Mouse (Mus musculus): ENCODE results near the gene Plscr3. TPM values are rescaled to one million over a fixed set of nuclear protein-coding genes. Genes with fewer than 3 reads are reported as not detected.

The Plscr3 gene
- polyA plus RNA-seq, 1 experiment from 2014 or later = 148 TPM

DNA sequence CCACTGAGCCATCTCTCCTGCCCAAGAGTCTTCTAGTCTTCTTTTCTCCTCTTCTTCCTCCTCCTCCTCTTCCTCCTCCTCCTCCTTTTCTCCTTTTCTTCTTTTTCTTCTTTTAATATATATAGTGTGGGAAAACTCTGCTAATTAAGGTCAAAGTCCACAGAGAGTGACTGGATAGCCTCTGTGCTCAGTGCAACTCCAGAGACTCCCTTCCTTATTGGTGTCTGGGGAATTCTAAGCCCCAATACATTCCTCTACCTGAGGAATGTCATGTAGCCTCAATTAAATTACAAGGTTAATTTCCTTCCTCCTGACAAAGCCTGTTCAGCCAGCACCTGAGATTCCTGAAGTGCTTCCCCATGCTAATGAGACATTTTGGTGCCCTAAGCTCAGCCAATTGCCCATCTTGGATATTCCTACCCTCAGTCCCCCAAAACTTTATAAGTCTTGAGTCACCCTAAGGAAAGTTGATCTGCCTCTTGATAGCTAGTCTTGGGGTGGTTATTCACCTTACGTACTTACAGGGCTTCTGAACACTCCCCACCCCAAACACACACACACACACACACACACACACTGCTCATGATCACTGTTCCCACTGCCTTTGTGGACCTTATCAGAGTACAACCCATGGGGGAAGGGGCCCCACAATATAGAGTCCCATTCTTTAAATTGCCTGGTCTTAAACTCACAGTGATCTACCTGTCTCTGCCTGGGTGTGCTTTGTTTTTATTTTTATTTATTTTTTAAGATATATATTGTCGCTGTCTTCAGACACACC is 24.3 kb downstream of the Plscr3 start:
- H3K4me2 ChIP-seq (replicated peaks) = no peak overlapping the region
- no peak overlapping the region for H3K27ac ChIP-seq (replicated peaks)
- ATAC-seq (ENCODE audit: insufficient number of reproducible peaks, low FRiP score, low TSS enrichment, low read depth) = no peak
- H3K27me3 ChIP-seq = no peaks in the 10 kb centered on the region
- peaks cover 3% of the 10 kb centered on the region for H3K4me1 ChIP-seq
- H3K4me3 ChIP-seq (replicated peaks) = no peak overlapping the region
- H3K9me3 ChIP-seq (replicated peaks) = no peaks in the 10 kb centered on the region
- H3K9ac ChIP-seq = no peak overlapping the region
- H3K36me3 ChIP-seq = no peaks in the 10 kb centered on the region
- 87% methylated on average over 2 of the region's 2 CpGs for WGBS

DNA sequence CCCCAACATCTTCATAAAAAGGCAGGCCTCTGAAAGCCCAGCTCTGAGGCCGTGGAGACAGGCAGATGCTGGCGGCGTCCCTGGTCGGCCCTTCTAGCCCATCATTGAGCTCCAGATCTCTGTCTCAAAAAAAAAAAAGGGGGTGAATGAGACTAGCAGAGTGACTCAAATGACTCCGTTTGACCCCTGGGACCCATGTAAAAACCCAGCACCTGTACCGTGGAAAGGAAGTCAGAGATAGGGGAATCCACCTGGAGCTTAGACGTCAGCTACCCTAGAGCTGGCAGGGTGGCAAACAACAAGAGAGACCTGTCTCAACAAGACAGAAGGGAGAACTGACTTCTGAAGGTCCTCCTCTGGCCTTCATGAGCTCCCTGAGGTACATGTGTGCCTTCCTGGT is 25.6 kb downstream of the Plscr3 start:
- Histone ChIP-seq H3K9ac (no peak overlapping the region), H3K27me3 (no peaks in the 10 kb centered on the region), H3K27ac (replicated peaks) (no peak overlapping the region), H3K4me3 (replicated peaks) (no peak overlapping the region), H3K4me1 (peaks cover 16% of the 10 kb centered on the region), H3K9me3 (replicated peaks) (no peaks in the 10 kb centered on the region), H3K4me2 (replicated peaks) (no peak overlapping the region), H3K36me3 (no peaks in the 10 kb centered on the region)
- WGBS = 82% methylated on average over 7 of the region's 7 CpGs
- no peak for ATAC-seq (ENCODE audit: insufficient number of reproducible peaks, low FRiP score, low TSS enrichment, low read depth)

DNA sequence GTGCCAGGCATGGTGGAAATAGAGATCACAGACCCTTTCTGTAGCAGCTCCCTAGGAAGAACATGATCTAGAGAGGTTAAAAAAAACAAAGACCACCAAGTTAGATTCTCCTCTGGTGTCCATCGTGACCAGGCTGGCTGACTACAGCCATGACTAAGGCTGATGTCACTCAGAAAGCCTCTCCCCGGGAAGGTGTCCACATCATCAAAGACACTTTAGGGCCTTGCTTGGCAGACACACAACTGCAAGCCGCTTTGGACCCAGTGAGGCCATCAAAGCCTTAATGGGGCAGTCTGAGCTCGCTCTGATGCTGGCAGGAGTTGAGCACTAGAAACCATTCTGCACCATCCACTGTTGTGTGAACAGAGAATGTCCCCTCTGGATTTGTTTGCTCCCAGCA is 26.3 kb downstream of the Plscr3 start:
- Histone ChIP-seq H3K9ac (no peak overlapping the region), H3K27me3 (no peaks in the 10 kb centered on the region), H3K4me3 (replicated peaks) (no peak overlapping the region), H3K4me2 (replicated peaks) (no peak overlapping the region), H3K9me3 (replicated peaks) (no peaks in the 10 kb centered on the region), H3K36me3 (no peaks in the 10 kb centered on the region), H3K27ac (replicated peaks) (no peak overlapping the region), H3K4me1 (peaks cover 23% of the 10 kb centered on the region)
- no peak for ATAC-seq (ENCODE audit: insufficient number of reproducible peaks, low FRiP score, low TSS enrichment, low read depth)
- 78% methylated on average over 4 of the region's 4 CpGs for WGBS

DNA sequence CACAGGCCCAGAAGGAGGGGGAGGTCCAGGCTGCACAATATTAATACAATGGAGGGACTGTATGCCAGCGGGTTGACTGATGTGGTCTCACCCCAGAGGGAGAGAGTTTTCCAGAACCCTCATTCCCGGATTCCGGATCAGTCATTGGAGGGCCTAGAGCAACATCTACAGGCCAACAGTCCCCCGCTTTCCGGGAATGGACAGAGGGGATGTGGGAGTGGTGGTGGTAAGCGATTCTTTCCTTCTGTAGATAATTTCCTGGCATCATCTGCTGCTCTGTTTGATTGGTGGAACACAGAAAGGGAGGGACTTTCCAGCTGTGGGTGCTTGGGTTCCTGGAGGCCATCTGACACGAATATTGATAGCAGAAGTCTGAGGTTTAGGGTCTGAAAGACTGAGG is 30.0 kb downstream of the Plscr3 start:
- WGBS = 22% methylated on average over 7 of the region's 7 CpGs
- Histone ChIP-seq H3K27ac (replicated peaks) (peak overlapping the region; percentile 94), H3K27me3 (no peaks in the 10 kb centered on the region), H3K4me1 (peaks cover 57% of the 10 kb centered on the region), H3K36me3 (no peaks in the 10 kb centered on the region), H3K4me3 (replicated peaks) (no peak overlapping the region), H3K9ac (no peak overlapping the region), H3K9me3 (replicated peaks) (no peaks in the 10 kb centered on the region), H3K4me2 (replicated peaks) (peak overlapping the region; percentile 88)
- peak; percentile 52 for ATAC-seq (ENCODE audit: insufficient number of reproducible peaks, low FRiP score, low TSS enrichment, low read depth)

DNA sequence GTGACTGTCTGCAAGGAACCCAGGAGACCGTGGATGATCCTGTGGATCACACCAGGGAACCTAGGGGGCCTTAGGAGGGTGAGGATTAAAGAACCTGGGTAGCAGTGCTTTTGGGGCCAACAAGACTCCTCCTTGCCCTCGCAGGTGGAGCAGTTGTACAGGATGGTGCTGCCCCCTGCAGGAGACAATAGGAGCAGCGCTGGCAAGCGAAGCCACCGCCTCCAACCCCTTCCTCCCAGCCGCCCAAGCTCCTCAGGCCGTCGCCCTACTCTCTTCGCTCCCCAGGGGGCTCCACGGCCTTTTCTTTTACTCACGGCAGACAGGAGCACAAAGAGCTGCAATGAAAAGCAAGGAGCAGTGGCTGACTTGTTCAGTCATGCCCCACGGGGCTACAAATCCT is 30.7 kb downstream of the Plscr3 start:
- ATAC-seq (ENCODE audit: insufficient number of reproducible peaks, low FRiP score, low TSS enrichment, low read depth) = peak; percentile 36; the same call in 1 of the 2 replicates
- Histone ChIP-seq H3K36me3 (no peaks in the 10 kb centered on the region), H3K4me1 (peaks cover 64% of the 10 kb centered on the region), H3K4me2 (replicated peaks) (peak overlapping the region; percentile 88), H3K4me3 (replicated peaks) (peak overlapping the region; percentile 26), H3K27me3 (no peaks in the 10 kb centered on the region), H3K9ac (0 out of 2 replicates have a peak overlapping the region, but pooled peaks have one; percentile 9), H3K27ac (replicated peaks) (peak overlapping the region; percentile 94), H3K9me3 (replicated peaks) (no peaks in the 10 kb centered on the region)
- 2% methylated on average over 12 of the region's 12 CpGs for WGBS

DNA sequence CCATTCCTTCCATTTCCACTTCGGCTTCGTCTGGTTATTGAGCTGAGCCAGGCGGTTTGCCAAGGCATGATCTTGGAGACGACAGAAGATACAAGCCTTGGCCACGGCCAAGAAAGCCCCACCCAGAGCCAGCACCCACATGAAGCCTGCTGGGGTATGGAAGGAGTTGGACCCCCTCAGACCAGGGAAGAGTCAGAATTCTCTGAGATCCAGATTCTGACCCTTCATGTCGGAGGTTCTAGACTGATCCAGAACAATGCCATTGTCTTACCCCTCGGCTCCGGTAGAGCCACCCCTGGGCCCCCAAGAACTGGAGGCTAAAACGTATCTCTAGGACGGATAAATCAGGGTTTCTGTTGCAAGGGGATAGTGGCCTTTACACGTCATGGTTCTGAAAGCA is 31.7 kb downstream of the Plscr3 start, which contains the start of gene Tmem95:
Tmem95 (minus strand) TSS at position 141 of the 400 bp plus-strand sequence.
- 71% methylated on average over 11 of the region's 11 CpGs for WGBS
- Histone ChIP-seq H3K36me3 (no peaks in the 10 kb centered on the region), H3K9ac (0 out of 2 replicates have a peak within 1 kb of the TSS, but pooled peaks have one; percentile 9), H3K9me3 (replicated peaks) (no peaks in the 10 kb centered on the region), H3K4me2 (replicated peaks) (peak within 1 kb of the TSS; percentile 88), H3K4me1 (peaks cover 65% of the 10 kb centered on the region), H3K27ac (replicated peaks) (peak within 1 kb of the TSS; percentile 94), H3K27me3 (no peaks in the 10 kb centered on the region), H3K4me3 (replicated peaks) (peak within 1 kb of the TSS; percentile 26)
- no peak for ATAC-seq (ENCODE audit: insufficient number of reproducible peaks, low FRiP score, low TSS enrichment, low read depth)

DNA sequence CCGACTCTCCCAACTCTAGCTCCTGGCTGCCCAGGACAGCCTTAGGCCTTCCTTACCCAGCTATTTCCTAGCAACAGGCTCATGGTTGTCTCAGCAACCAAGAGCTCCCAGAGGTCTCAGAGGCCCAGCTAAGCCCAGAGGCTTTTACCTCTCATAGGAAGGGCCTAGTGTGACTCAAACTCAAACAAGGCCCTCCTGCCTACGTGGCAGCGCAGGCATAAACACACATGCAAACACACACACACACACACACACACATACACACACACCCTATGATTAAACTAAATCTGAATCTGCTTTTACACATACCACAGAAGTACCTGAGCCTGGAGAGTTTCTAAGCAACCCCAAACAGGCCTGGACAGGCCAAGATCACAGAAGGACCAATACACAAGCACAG is 32.2 kb downstream of the Plscr3 start:
- ATAC-seq (ENCODE audit: insufficient number of reproducible peaks, low FRiP score, low TSS enrichment, low read depth) = no peak
- Histone ChIP-seq H3K4me2 (replicated peaks) (peak overlapping the region; percentile 88), H3K9me3 (replicated peaks) (no peaks in the 10 kb centered on the region), H3K4me3 (replicated peaks) (no peak overlapping the region; the same call in 1 of the 2 replicates), H3K4me1 (peaks cover 65% of the 10 kb centered on the region), H3K9ac (no peak overlapping the region), H3K27ac (replicated peaks) (peak overlapping the region; percentile 94), H3K36me3 (no peaks in the 10 kb centered on the region), H3K27me3 (no peaks in the 10 kb centered on the region)
- 56% methylated on average over 3 of the region's 3 CpGs for WGBS

DNA sequence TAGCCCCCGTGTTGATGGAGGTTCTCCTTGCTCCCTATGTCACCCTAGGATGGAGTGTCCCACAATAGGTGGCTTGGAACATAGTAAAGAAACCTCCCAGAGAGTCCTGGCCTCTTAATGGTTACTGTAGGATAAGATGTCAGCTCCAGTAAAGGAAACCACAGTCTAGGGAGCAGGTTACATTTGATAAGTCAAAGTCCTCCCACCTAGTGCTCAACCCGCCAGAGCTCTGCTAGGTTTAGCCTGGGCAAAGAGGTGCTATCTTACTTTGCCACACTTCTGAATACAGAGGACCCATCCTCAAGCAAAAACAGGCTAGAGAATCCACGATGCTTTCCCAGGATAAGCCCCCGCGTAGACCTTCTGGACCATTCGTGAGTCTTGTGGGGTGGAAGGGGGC is 32.8 kb downstream of the Plscr3 start:
- no peaks in the 10 kb centered on the region for H3K27me3 ChIP-seq
- peak overlapping the region; percentile 58 for H3K4me3 ChIP-seq (replicated peaks)
- peak overlapping the region; percentile 88 for H3K4me2 ChIP-seq (replicated peaks)
- peak overlapping the region; percentile 94 for H3K27ac ChIP-seq (replicated peaks)
- peaks cover 69% of the 10 kb centered on the region for H3K4me1 ChIP-seq
- WGBS = 85% methylated on average over 6 of the region's 6 CpGs
- H3K36me3 ChIP-seq = no peaks in the 10 kb centered on the region
- no peak overlapping the region for H3K9ac ChIP-seq
- ATAC-seq (ENCODE audit: insufficient number of reproducible peaks, low FRiP score, low TSS enrichment, low read depth) = no peak
- H3K9me3 ChIP-seq (replicated peaks) = no peaks in the 10 kb centered on the region

DNA sequence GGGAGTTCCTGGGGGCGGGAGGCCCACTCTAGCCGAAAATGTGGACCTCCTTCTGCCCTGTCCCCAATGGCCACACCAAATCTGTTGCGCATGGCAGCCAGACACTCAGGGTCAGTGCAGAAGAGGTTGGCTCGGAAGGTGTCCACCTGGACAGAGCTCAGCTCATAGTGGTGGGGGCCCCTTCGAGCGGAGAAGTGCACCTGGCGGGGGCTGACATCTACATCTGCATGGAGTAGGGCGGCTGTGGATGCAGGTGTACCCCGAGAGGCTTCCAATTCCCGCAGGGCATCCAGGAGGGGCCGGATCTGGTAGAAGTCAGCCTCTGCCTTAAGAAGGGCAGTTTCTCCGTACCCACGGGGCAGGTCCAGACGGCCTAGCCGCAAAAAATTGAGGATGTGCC is 33.5 kb downstream of the Plscr3 start:
- Histone ChIP-seq H3K4me3 (replicated peaks) (peak overlapping the region; percentile 58), H3K4me2 (replicated peaks) (peak overlapping the region; percentile 88), H3K9me3 (replicated peaks) (no peaks in the 10 kb centered on the region), H3K27ac (replicated peaks) (peak overlapping the region; percentile 94), H3K9ac (peak overlapping the region; percentile 58; the same call in 1 of the 2 replicates), H3K4me1 (peaks cover 69% of the 10 kb centered on the region), H3K36me3 (no peaks in the 10 kb centered on the region), H3K27me3 (no peaks in the 10 kb centered on the region)
- ATAC-seq (ENCODE audit: insufficient number of reproducible peaks, low FRiP score, low TSS enrichment, low read depth) = no peak
- 53% methylated on average over 15 of the region's 15 CpGs for WGBS

DNA sequence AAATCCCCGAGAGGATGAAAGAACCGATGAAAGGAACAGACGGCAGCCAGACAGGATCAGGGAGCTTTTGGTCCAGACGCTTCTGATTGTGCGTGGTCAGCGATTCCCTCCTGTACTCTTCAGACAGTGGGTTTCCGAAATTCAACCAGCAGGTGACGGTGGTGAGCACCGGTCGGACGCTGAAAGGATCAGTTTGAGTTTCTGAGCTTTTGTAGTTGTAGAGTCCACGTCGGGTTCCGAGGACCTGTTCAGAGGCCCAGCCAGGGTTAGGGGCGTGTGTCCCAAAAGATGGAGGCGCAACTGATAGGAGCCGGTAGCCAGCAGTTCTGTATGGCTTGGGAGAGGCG is 34.3 kb downstream of the Plscr3 start:
- under 1% methylated on average over 18 of the region's 18 CpGs for WGBS
- Histone ChIP-seq H3K4me3 (replicated peaks) (peak overlapping the region; percentile 58), H3K4me2 (replicated peaks) (peak overlapping the region; percentile 88), H3K36me3 (no peaks in the 10 kb centered on the region), H3K9ac (peak overlapping the region; percentile 58), H3K9me3 (replicated peaks) (no peaks in the 10 kb centered on the region), H3K4me1 (peaks cover 66% of the 10 kb centered on the region), H3K27ac (replicated peaks) (peak overlapping the region; percentile 94), H3K27me3 (no peaks in the 10 kb centered on the region)
- ATAC-seq (ENCODE audit: insufficient number of reproducible peaks, low FRiP score, low TSS enrichment, low read depth) = peak; percentile 30

DNA sequence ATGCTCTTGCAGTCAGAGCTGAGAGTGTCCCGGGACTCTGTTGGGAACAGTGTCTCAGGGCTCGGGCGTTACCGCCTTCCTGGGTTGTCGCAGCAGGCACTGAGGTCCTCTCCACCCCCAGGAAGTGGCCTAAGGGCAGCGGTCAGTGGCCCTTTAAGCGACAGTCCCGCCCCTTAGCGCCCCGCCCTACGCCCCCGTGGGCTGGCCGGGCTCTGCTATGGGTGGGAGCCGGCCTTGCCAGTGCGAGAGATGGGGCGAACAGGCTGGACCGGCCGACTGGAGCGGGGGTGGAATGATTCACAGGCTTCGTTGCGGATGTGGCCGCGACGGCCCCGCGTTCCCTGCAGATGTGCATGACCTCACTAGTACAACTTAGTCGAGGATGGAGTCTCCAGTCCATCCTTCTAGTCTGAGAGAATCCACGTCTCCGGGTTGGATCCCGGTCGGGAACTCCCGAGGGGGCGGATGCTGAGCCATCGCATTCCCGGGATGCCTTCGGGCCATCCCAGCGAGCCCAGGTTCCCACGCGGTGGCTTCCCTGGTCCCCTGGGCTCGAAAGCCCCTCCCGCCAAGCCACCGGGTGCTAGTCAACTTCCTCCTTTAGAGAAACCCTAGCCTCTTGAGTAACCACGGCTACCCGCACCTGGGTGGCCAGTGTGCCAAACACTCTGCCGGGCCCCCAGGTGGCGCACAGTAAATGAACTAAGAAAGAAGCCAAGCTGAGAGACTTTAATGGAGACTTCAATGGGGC is 34.9 kb downstream of the Plscr3 start, which contains the start of gene Kctd11:
Kctd11 (minus strand) TSS at position 554 of the 751 bp plus-strand sequence.
- H3K27ac ChIP-seq (replicated peaks) = peak within 1 kb of the TSS; percentile 94
- ATAC-seq (ENCODE audit: insufficient number of reproducible peaks, low FRiP score, low TSS enrichment, low read depth) = peak; percentile 85
- H3K9ac ChIP-seq = peak within 1 kb of the TSS; percentile 58
- H3K4me3 ChIP-seq (replicated peaks) = peak within 1 kb of the TSS; percentile 58
- H3K27me3 ChIP-seq = no peaks in the 10 kb centered on the region
- peak within 1 kb of the TSS; percentile 88 for H3K4me2 ChIP-seq (replicated peaks)
- under 1% methylated on average over 46 of the region's 46 CpGs for WGBS
- H3K4me1 ChIP-seq = peaks cover 60% of the 10 kb centered on the region
- H3K9me3 ChIP-seq (replicated peaks) = no peaks in the 10 kb centered on the region
- no peaks in the 10 kb centered on the region for H3K36me3 ChIP-seq
